Mouse (Mus musculus) CH12.LX (cell line): ENCODE measurements around the gene Olfr67. TPM values are rescaled to one million over a fixed set of nuclear protein-coding genes. Genes with fewer than 3 reads are reported as not detected.

Experiments
- DNase-seq: peaks from one replicate; pipeline ENCODE4 v3.0.0-alpha.2; 2013; ENCODE audit errors: extremely low read depth
- H3K27ac ChIP-seq: 2 replicates; pipeline ENCODE4 v1.5.1; 2012; ENCODE audit warnings: low read depth, mild to moderate bottlenecking, control low read depth, moderate library complexity; ENCODE audit not compliant: insufficient read depth
- H3K27me3 ChIP-seq: replicated peaks from 2 replicates; pipeline ENCODE3; 2012; ENCODE audit warnings: inconsistent platforms
- H3K36me3 ChIP-seq, 2 experiments: replicated peaks in 1 of 2; 2 replicates each; pipeline versions ENCODE3 to v1.6.1; 2012; ENCODE audit warnings: inconsistent platforms in 1 of 2, low read length in 1 of 2, mild to moderate bottlenecking in 1 of 2, mixed read lengths in 1 of 2, moderate library complexity in 1 of 2; ENCODE audit not compliant: control insufficient read depth in 1 of 2, insufficient read depth in 1 of 2
- H3K4me1 ChIP-seq, 2 experiments: 2 replicates each; pipeline ENCODE4 v1.6.1; 2012; ENCODE audit warnings: inconsistent platforms in 1 of 2, moderate library complexity in 1 of 2; ENCODE audit not compliant: insufficient read depth in 2 of 2, control insufficient read depth in 1 of 2
- H3K4me2 ChIP-seq: 2 replicates; pipeline ENCODE4 v1.6.1; 2012; ENCODE audit warnings: low read depth, mild to moderate bottlenecking, control low read depth; ENCODE audit not compliant: poor library complexity, insufficient read depth, severe bottlenecking
- H3K4me3 ChIP-seq, 3 experiments: fragments of 150-350 bp in 1 of 3; sonication (generic) in 1 of 3; replicated peaks in 1 of 3; 2 replicates each; pipeline versions ENCODE3 to v1.5.1; 2011 to 2012; ENCODE audit warnings: low read depth in 2 of 3, low read length in 2 of 3, mild to moderate bottlenecking in 2 of 3, moderate library complexity in 2 of 3, control low read depth in 1 of 3, improper control_type of control experiment in 1 of 3, inconsistent platforms in 1 of 3, mixed read lengths in 1 of 3; ENCODE audit not compliant: poor library complexity in 1 of 3
- H3K79me2 ChIP-seq: replicated peaks from 2 replicates; pipeline ENCODE4 v1.6.1; 2012; ENCODE audit warnings: mild to moderate bottlenecking, moderate library complexity; ENCODE audit not compliant: control insufficient read depth, poor library complexity, insufficient read depth, severe bottlenecking; ENCODE audit errors: extremely low read depth
- H3K9ac ChIP-seq: 2 replicates; pipeline ENCODE4 v1.6.1; 2012; ENCODE audit warnings: low read depth, mild to moderate bottlenecking, control low read depth, moderate library complexity; ENCODE audit not compliant: insufficient read depth
- H3K9me3 ChIP-seq: replicated peaks from 2 replicates; pipeline ENCODE3; 2012; ENCODE audit warnings: low read length, inconsistent platforms, mixed read lengths
- BHLHE40 ChIP-seq: IDR thresholded peaks from 2 replicates; pipeline ENCODE4 v1.6.1; 2011; ENCODE audit warnings: mild to moderate bottlenecking, low read depth, low read length, improper control_type of control experiment
- CTCF ChIP-seq, 2 experiments: IDR thresholded peaks in 1 of 2; conservative IDR thresholded peaks in 1 of 2; 2 replicates each; pipeline ENCODE4 v1.5.1; 2011 to 2012; ENCODE audit warnings: low read depth in 2 of 2, low read length in 2 of 2, improper control_type of control experiment in 1 of 2, inconsistent platforms in 1 of 2, mild to moderate bottlenecking in 1 of 2, moderate library complexity in 1 of 2
- E2F4 ChIP-seq: IDR thresholded peaks from 2 replicates; pipeline ENCODE4 v1.6.1; 2011; ENCODE audit warnings: low read depth, low read length, improper control_type of control experiment; ENCODE audit not compliant: insufficient replicate concordance
- ELF1 ChIP-seq: IDR thresholded peaks from 2 replicates; pipeline ENCODE4 v1.6.1; 2014; ENCODE audit warnings: low read depth, mild to moderate bottlenecking, inconsistent platforms, low read length, improper control_type of control experiment
- IRF4 ChIP-seq: IDR thresholded peaks from 2 replicates; pipeline ENCODE4 v1.6.1; 2014; ENCODE audit warnings: low read depth, mild to moderate bottlenecking, inconsistent platforms, low read length, improper control_type of control experiment
- JUN ChIP-seq: IDR thresholded peaks from 2 replicates; pipeline ENCODE4 v1.6.1; 2011; ENCODE audit warnings: low read depth, mild to moderate bottlenecking, low read length, improper control_type of control experiment, moderate library complexity; ENCODE audit not compliant: insufficient read depth
- KAT2A ChIP-seq: IDR thresholded peaks from 2 replicates; pipeline ENCODE4 v1.6.1; 2012; ENCODE audit warnings: low read length, improper control_type of control experiment, inconsistent platforms; ENCODE audit not compliant: insufficient replicate concordance
- MAFK ChIP-seq: IDR thresholded peaks from 2 replicates; pipeline ENCODE4 v1.6.1; 2011; ENCODE audit warnings: low read length, improper control_type of control experiment; ENCODE audit not compliant: insufficient replicate concordance
- MAX ChIP-seq: IDR thresholded peaks from 2 replicates; pipeline ENCODE4 v1.6.1; 2011; ENCODE audit warnings: low read length, improper control_type of control experiment
- MAZ ChIP-seq: IDR thresholded peaks from 2 replicates; pipeline ENCODE4 v1.6.1; 2012; ENCODE audit warnings: low read depth, mild to moderate bottlenecking, inconsistent platforms, low read length, improper control_type of control experiment, moderate library complexity
- NELFE ChIP-seq: IDR thresholded peaks from 2 replicates; pipeline ENCODE4 v1.6.1; 2011; ENCODE audit warnings: low read depth, low read length, improper control_type of control experiment
- POLR2A ChIP-seq: IDR thresholded peaks from 2 replicates; pipeline ENCODE4 v1.6.1; 2011; ENCODE audit warnings: low read depth, mild to moderate bottlenecking, improper control_type of control experiment, low read length
- RAD21 ChIP-seq: IDR thresholded peaks from 2 replicates; pipeline ENCODE4 v1.6.1; 2011; ENCODE audit warnings: low read depth, mild to moderate bottlenecking, low read length, improper control_type of control experiment, moderate library complexity
- UBTF ChIP-seq: IDR thresholded peaks from 2 replicates; pipeline ENCODE4 v1.6.1; 2012; ENCODE audit warnings: low read depth, mild to moderate bottlenecking, inconsistent platforms, low read length, improper control_type of control experiment, moderate library complexity
- USF1 ChIP-seq: IDR thresholded peaks from 2 replicates; pipeline ENCODE4 v1.6.1; 2014; ENCODE audit warnings: low read depth, mild to moderate bottlenecking, inconsistent platforms, low read length, improper control_type of control experiment
- USF2 ChIP-seq: conservative IDR thresholded peaks from 2 replicates; pipeline ENCODE4 v1.6.1; 2011; ENCODE audit warnings: low read depth, low read length, improper control_type of control experiment
- ZC3H11A ChIP-seq: IDR thresholded peaks from 2 replicates; pipeline ENCODE4 v1.6.1; 2012; ENCODE audit warnings: low read depth, mild to moderate bottlenecking, inconsistent platforms, low read length, improper control_type of control experiment
- ZKSCAN1 ChIP-seq: IDR thresholded peaks from 2 replicates; pipeline ENCODE4 v1.6.1; 2012; ENCODE audit warnings: low read depth, inconsistent platforms, low read length, improper control_type of control experiment, borderline replicate concordance
- dilution Hi-C: fragments of 300-500 bp; cut with MboI; formaldehyde crosslinking; loops from 2 replicates; pipeline ENCODE4 v1.14.3; 2020; ENCODE audit warnings: low sequenced_read_pairs; ENCODE audit not compliant: extremely low pct_unique_long_range_greater_than_20kb, extremely low pct_ligation_motif_present
- in situ Hi-C: fragments of 300-500 bp; cut with MboI; formaldehyde crosslinking; loops from 3 replicates; pipeline ENCODE4 v1.14.3; 2019; ENCODE audit warnings: low sequenced_read_pairs, low pct_ligation_motif_present, low pct_unique_long_range_greater_than_20kb, mixed read lengths
- polyA plus RNA-seq: library from polyadenylated mRNA; unstranded; fragments of >175 nt; gene quantifications from 2 replicates; pipeline ENCODE4 v1.2.1, GENCODE M21; 2012; ENCODE audit warnings: low read depth; ENCODE audit not compliant: insufficient read length
- total RNA-seq, 2 experiments: library from RNA; depleted of rRNA; stranded (reverse); fragments of 300-350 nt in 1 of 2; fragments of >200 nt in 1 of 2; gene quantifications; 2 replicates each; pipeline ENCODE4 v1.2.3; 2012 to 2014

Olfr67 gene
- not detected in 2 replicates for total RNA-seq (2012; rRNA removed)
- not detected in 2 replicates for total RNA-seq (2014; rRNA removed)
- polyA plus RNA-seq, result not detected in 2 replicates

DNA sequence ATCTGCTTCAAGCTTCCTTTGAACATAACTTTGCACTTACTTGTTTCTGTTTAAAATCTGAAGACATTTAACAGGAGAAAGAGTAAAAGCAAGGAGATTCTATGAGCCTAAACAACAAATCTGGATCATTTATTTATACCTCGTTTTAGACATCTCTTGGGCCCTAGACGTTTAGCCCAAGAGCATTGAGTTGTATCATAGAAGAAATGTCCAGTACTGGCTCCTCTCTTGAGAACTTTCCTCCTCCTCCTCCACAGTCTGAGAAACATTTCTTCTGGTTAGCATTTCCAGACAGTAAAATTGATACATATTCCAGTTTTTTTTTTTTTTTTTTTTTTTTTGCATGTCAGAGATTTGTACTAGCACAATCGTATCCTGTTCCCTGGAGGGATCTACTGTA lies at the start of gene Olfr67:
Olfr67 (minus strand) TSS at position 101 of the 400 bp plus-strand sequence.
- DNase-seq, result no peak
- H3K79me2 ChIP-seq, result no peaks in the 10 kb centered on the region
- H3K36me3 ChIP-seq, result no peaks in the 10 kb centered on the region
- H3K9me3 ChIP-seq, result no peaks in the 10 kb centered on the region
- no peak within 1 kb of the TSS for H3K27ac ChIP-seq
- dilution Hi-C loops, result no loop called here
- in situ Hi-C loops, result no loop called here
- no peaks in the 10 kb centered on the region for H3K4me1 ChIP-seq
- no peak within 1 kb of the TSS for H3K4me2 ChIP-seq
- no peaks in the 10 kb centered on the region for H3K27me3 ChIP-seq
- H3K4me3 ChIP-seq, result no peak within 1 kb of the TSS
- no peak for TF ChIP-seq JUN
- TF ChIP-seq UBTF, result no peak
- TF ChIP-seq RAD21, result no peak
- TF ChIP-seq BHLHE40, result no peak
- no peak for TF ChIP-seq MAFK
- no peak for TF ChIP-seq POLR2A
- TF ChIP-seq IRF4, result no peak
- TF ChIP-seq USF2, result no peak
- no peak for TF ChIP-seq KAT2A
- TF ChIP-seq ZC3H11A, result no peak
- TF ChIP-seq ZKSCAN1, result no peak
- no peak for TF ChIP-seq MAZ
- TF ChIP-seq MAX, result no peak
- no peak for TF ChIP-seq E2F4
- no peak for TF ChIP-seq ELF1
- TF ChIP-seq USF1, result no peak
- TF ChIP-seq NELFE, result no peak
- no peak within 1 kb of the TSS for H3K9ac ChIP-seq

DNA sequence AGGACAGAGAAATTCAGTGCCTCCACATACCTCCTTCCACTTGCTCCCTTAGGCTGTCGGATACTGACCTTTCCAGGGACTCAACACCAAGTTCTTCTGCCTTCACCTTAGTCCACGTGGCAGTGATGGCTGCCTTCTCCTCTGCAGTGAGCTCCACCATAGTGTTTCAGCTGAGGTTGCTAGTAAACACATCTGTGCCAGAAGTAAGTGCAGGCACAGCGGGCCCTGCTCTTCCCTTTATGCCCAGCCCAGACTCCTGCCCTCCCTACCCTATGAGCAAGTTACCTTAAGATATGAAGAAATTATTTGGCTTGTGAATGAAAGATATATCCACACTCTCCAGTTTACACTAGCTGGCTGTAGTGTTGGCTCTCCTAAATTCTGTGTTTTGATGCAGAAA lies 48.6 kb upstream of the Olfr67 start, which contains the start of gene Hbb-bh2:
Hbb-bh2 (minus strand) TSS at position 253 of the 400 bp plus-strand sequence.
- H3K27me3 ChIP-seq, result no peaks in the 10 kb centered on the region
- dilution Hi-C loops, result no loop called here
- peaks cover 0 to 8% of the 10 kb centered on the region in 2 experiments; a peak in 2 of 4 replicates for H3K4me1 ChIP-seq
- no peaks in the 10 kb centered on the region for H3K79me2 ChIP-seq
- DNase-seq, result no peak
- no peak within 1 kb of the TSS for H3K27ac ChIP-seq
- no peak within 1 kb of the TSS for H3K9ac ChIP-seq
- no peak within 1 kb of the TSS for H3K4me3 ChIP-seq
- H3K36me3 ChIP-seq, result no peaks in the 10 kb centered on the region
- TF ChIP-seq KAT2A (no peak), CTCF (conservative IDR thresholded peaks at IDR 0.05 in 1 of 2, IDR thresholded peaks at IDR 0.05 in 1 of 2; ENCODE audit: low read depth in 2 of 2, low read length in 2 of 2) (no peak)
- TF ChIP-seq, all 38 proteins: peak for 0
- in situ Hi-C loops, result no loop called here
- H3K4me2 ChIP-seq, result no peak within 1 kb of the TSS
- H3K9me3 ChIP-seq, result no peaks in the 10 kb centered on the region
